In genomic region chr1:191324733-191325590, GRCm38 (mm10) we compare ENCODE assay signal across 8 mouse cellular contexts. TPM values are rescaled to one million over a fixed set of nuclear protein-coding genes. Genes with fewer than 3 reads are reported as not detected.
DNase-seq lines count a peak whose midpoint lies in the region; ATAC-seq lines count a peak whose summit lies in the region.

No protein-coding gene starts in this region.

- H3K27ac ChIP-seq in kidney, embryonic 14.5 days (ENCODE audit: low read depth, low read length) = no peak overlapping the region; the same call in 1 of the 2 replicates
- no peak overlapping the region for H3K27ac ChIP-seq in embryonic facial prominence, embryonic 13.5 days
- H3K27ac ChIP-seq in intestine, embryonic 14.5 days (ENCODE audit: low read depth) = no peak overlapping the region
- peak overlapping the region; percentile 72 for H3K27ac ChIP-seq in midbrain, embryonic 13.5 days

- no peak for ATAC-seq in kidney, embryonic 14.5 days (ENCODE audit: low FRiP score, low TSS enrichment)
- peak; percentile 5; the same call in 1 of the 2 replicates for ATAC-seq in embryonic facial prominence, embryonic 13.5 days (ENCODE audit: insufficient number of reproducible peaks, insufficient read depth, low FRiP score, low TSS enrichment, low read depth)
- 0 out of 2 replicates have a peak, but pooled peaks have one; percentile 22 for ATAC-seq in intestine, embryonic 14.5 days (replicated peaks; ENCODE audit: low FRiP score, low TSS enrichment, low read depth)
- ATAC-seq in midbrain, embryonic 13.5 days = peak; percentile 24

- no peaks in the 10 kb centered on the region for H3K27me3 ChIP-seq in kidney, embryonic 14.5 days (ENCODE audit: control insufficient read depth, insufficient read depth, low read length)
- no peaks in the 10 kb centered on the region for H3K27me3 ChIP-seq in embryonic facial prominence, embryonic 13.5 days
- H3K27me3 ChIP-seq in intestine, embryonic 14.5 days (replicated peaks; ENCODE audit: control insufficient read depth, insufficient read depth, low read length) = no peaks in the 10 kb centered on the region
- no peaks in the 10 kb centered on the region for H3K27me3 ChIP-seq in midbrain, embryonic 13.5 days

- H3K4me3 ChIP-seq in kidney, embryonic 14.5 days (ENCODE audit: low read length) = peak overlapping the region; percentile 73
- H3K4me3 ChIP-seq in embryonic facial prominence, embryonic 13.5 days = peak overlapping the region; percentile 81
- H3K4me3 ChIP-seq in intestine, embryonic 14.5 days (ENCODE audit: low read depth, low read length) = no peak overlapping the region
- H3K4me3 ChIP-seq in midbrain, embryonic 13.5 days (replicated peaks) = peak overlapping the region; percentile 85; the same call in 1 of the 2 replicates

- H3K9ac ChIP-seq in kidney, embryonic 14.5 days (ENCODE audit: low read depth, low read length) = peak overlapping the region; percentile 79; the same call in 1 of the 2 replicates
- peak overlapping the region; percentile 86; the same call in 1 of the 2 replicates for H3K9ac ChIP-seq in embryonic facial prominence, embryonic 13.5 days
- H3K9ac ChIP-seq in intestine, embryonic 14.5 days (ENCODE audit: low read length) = no peak overlapping the region
- peak overlapping the region; percentile 45; the same call in 1 of the 2 replicates for H3K9ac ChIP-seq in midbrain, embryonic 13.5 days (replicated peaks)

- no peaks in the 10 kb centered on the region for H3K9me3 ChIP-seq in kidney, embryonic 14.5 days (ENCODE audit: control insufficient read depth, low read length)
- H3K9me3 ChIP-seq in embryonic facial prominence, embryonic 13.5 days = no peaks in the 10 kb centered on the region
- no peaks in the 10 kb centered on the region for H3K9me3 ChIP-seq in intestine, embryonic 14.5 days (ENCODE audit: control insufficient read depth, low read length)
- no peaks in the 10 kb centered on the region for H3K9me3 ChIP-seq in midbrain, embryonic 13.5 days

- whole genome bisulfite sequencing in kidney, embryonic 14.5 days = 78% methylated on average over 7 of the region's 7 CpGs
- WGBS in embryonic facial prominence, embryonic 13.5 days = 85% methylated on average over 7 of the region's 7 CpGs
- 79% methylated on average over 7 of the region's 7 CpGs for WGBS in intestine, embryonic 14.5 days
- WGBS in midbrain, embryonic 13.5 days = 86% methylated on average over 7 of the region's 7 CpGs

- peaks cover 9% of the 10 kb centered on the region; the same call in 1 of the 2 replicates for H3K4me1 ChIP-seq in kidney, embryonic 14.5 days (ENCODE audit: control insufficient read depth, insufficient read depth, low read length)
- peaks cover 24% of the 10 kb centered on the region for H3K4me1 ChIP-seq in embryonic facial prominence, embryonic 13.5 days
- H3K4me1 ChIP-seq in intestine, embryonic 14.5 days (replicated peaks; ENCODE audit: control insufficient read depth, insufficient read depth, low read length) = peaks cover 8% of the 10 kb centered on the region
- H3K4me1 ChIP-seq in midbrain, embryonic 13.5 days (replicated peaks) = peaks cover 32% of the 10 kb centered on the region

- intact Hi-C loops in gastrocnemius, postnatal 14 days (cut with DNase I; ENCODE audit: low total_unique reads) = no loop called here

- no peak for DNase-seq in kidney, adult 8-10 months
- no peak for DNase-seq in intestine, embryonic 14.5 days (ENCODE audit: low spot score)
- no peak for DNase-seq in B cell, adult 2 months
- DNase-seq in gastrocnemius, postnatal 14 days = no peak
- no peak for DNase-seq in left cerebral cortex, adult 8-10 months (ENCODE audit: low spot score in 2 of 2)

- no peaks in the 10 kb centered on the region; the same call in 1 of the 2 replicates for H3K36me3 ChIP-seq in kidney, embryonic 14.5 days (ENCODE audit: control insufficient read depth, insufficient read depth, low read length)
- no peaks in the 10 kb centered on the region for H3K36me3 ChIP-seq in embryonic facial prominence, embryonic 13.5 days
- 0 out of 2 replicates have a peak, but pooled peaks cover 4% of the 10 kb centered on the region for H3K36me3 ChIP-seq in intestine, embryonic 14.5 days (ENCODE audit: control insufficient read depth, insufficient read depth, low read length)
- peaks cover 4% of the 10 kb centered on the region; the same call in 1 of the 2 replicates for H3K36me3 ChIP-seq in midbrain, embryonic 13.5 days

- peak overlapping the region; percentile 63 for H3K4me2 ChIP-seq in kidney, embryonic 14.5 days (replicated peaks; ENCODE audit: low read depth, low read length)
- peak overlapping the region; percentile 94 for H3K4me2 ChIP-seq in embryonic facial prominence, embryonic 13.5 days
- peak overlapping the region; percentile 90 for H3K4me2 ChIP-seq in intestine, embryonic 14.5 days (ENCODE audit: low read length)
- peak overlapping the region; percentile 83 for H3K4me2 ChIP-seq in midbrain, embryonic 13.5 days (replicated peaks)

RNA-seq across cellular contexts. Expression of gene Tmem206, which starts 0.8 kb away (rescaled TPM):
- polyA plus RNA-seq in kidney, embryonic 14.5 days (2014; fragmentation: Nextera tagmentation; extraction: Ambion mirVana) = 17.6 and 25.9 TPM in 2 replicates
- 17.8 and 18.3 TPM in 2 replicates for polyA plus RNA-seq in embryonic facial prominence, embryonic 13.5 days (2015; fragmentation: Nextera tagmentation; extraction: Ambion mirVana)
- 21.0 and 21.9 TPM in 2 replicates for polyA plus RNA-seq in intestine, embryonic 14.5 days (2014; fragmentation: Nextera tagmentation; extraction: Ambion mirVana)
- polyA plus RNA-seq in midbrain, embryonic 13.5 days (2015; fragmentation: Nextera tagmentation; extraction: Ambion mirVana) = 46.9 and 48.7 TPM in 2 replicates
- total RNA-seq in gastrocnemius, postnatal 14 days (2021) = 1 to 10 TPM; 1.8 to 2.3 TPM
- total RNA-seq in left cerebral cortex, adult 8-10 months (2022) = 10 to 100 TPM in 1 of 4 experiments, 1 to 10 TPM in 3; 8.8 to 12.0 (median 9.6) TPM

RNA-seq across cellular contexts. Expression of gene Nenf, which starts 7.0 kb away (rescaled TPM):
- polyA plus RNA-seq in kidney, embryonic 14.5 days (2014; fragmentation: Nextera tagmentation; extraction: Ambion mirVana) = 97.0 and 115 TPM in 2 replicates
- 88.3 and 94.7 TPM in 2 replicates for polyA plus RNA-seq in embryonic facial prominence, embryonic 13.5 days (2015; fragmentation: Nextera tagmentation; extraction: Ambion mirVana)
- 126 and 128 TPM in 2 replicates for polyA plus RNA-seq in intestine, embryonic 14.5 days (2014; fragmentation: Nextera tagmentation; extraction: Ambion mirVana)
- 81.7 and 87.5 TPM in 2 replicates for polyA plus RNA-seq in midbrain, embryonic 13.5 days (2015; fragmentation: Nextera tagmentation; extraction: Ambion mirVana)
- total RNA-seq in gastrocnemius, postnatal 14 days (2021) = 10 to 100 TPM; 61.0 to 67.6 TPM
- 10 to 100 TPM; 70.3 to 81.7 (median 76.9) TPM for total RNA-seq in left cerebral cortex, adult 8-10 months (2022)
